Mouse (Mus musculus): Measurements from ENCODE around the gene Senp3. TPM values are rescaled to one million over a fixed set of nuclear protein-coding genes. Genes with fewer than 3 reads are reported as not detected.

Senp3 gene
- total and polyA plus RNA-seq, 3 experiments: 111 to 125 (median 111) TPM

- peaks cover 71% of the 10 kb centered on the region for H3K27me3 ChIP-seq (ENCODE audit: insufficient read depth, low read length)
- no peaks in the 10 kb centered on the region for H3K36me3 ChIP-seq (replicated peaks)
- peaks cover 6% of the 10 kb centered on the region for H3K4me1 ChIP-seq (ENCODE audit: insufficient read depth, low read depth, low read length)
- no peak for DNase-seq (ENCODE audit: low spot score)
- no peak for TF ChIP-seq TAL1 (conservative IDR thresholded peaks at IDR 0.05; ENCODE audit: low read depth, low read length)
- no peak overlapping the region for H3K4me3 ChIP-seq (ENCODE audit: low read depth, low read length)
- H3K9me3 ChIP-seq (replicated peaks): no peaks in the 10 kb centered on the region
- no peak for ATAC-seq (ENCODE audit: extremely low read depth, insufficient number of reproducible peaks, low FRiP score, poor library complexity, severe bottlenecking)
Observed at GRCm38 (mm10) chr11:69692196-69692811, 10.4 kb upstream of the Senp3 start.

DNA sequence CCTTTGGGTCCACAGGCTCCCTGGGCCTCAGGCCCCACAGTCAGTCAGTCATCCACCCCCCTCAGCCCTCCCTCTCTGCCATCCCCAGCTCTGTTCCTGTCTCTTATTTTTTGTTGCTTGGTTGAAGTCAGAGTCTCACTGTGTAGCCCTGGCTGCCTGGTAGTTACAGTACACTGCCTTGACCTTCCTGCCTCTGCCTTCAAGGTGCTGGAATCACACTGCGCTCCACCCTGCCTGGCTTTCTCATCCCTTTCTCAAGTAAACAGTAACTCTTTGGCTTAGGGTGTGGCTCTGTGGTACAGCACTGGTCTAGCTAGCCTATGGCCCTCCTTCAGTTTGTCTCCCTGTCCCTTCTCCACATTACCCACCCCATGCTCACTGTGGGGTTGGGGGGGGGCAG, 8.0 kb upstream of the Senp3 start:
- peaks cover 81% of the 10 kb centered on the region for H3K27me3 ChIP-seq (ENCODE audit: insufficient read depth, low read length)
- no peak overlapping the region for H3K4me3 ChIP-seq (ENCODE audit: low read depth, low read length)
- ATAC-seq (ENCODE audit: extremely low read depth, insufficient number of reproducible peaks, low FRiP score, poor library complexity, severe bottlenecking): no peak
- no peaks in the 10 kb centered on the region for H3K9me3 ChIP-seq (replicated peaks)
- DNase-seq (ENCODE audit: low spot score): no peak
- no peak for TF ChIP-seq POLR2AphosphoS5 (IDR thresholded peaks at IDR 0.05; ENCODE audit: insufficient replicate concordance, low read depth, low read length)
- no peaks in the 10 kb centered on the region for H3K36me3 ChIP-seq (replicated peaks)
- peaks cover 15% of the 10 kb centered on the region for H3K4me1 ChIP-seq (ENCODE audit: insufficient read depth, low read depth, low read length)

DNA sequence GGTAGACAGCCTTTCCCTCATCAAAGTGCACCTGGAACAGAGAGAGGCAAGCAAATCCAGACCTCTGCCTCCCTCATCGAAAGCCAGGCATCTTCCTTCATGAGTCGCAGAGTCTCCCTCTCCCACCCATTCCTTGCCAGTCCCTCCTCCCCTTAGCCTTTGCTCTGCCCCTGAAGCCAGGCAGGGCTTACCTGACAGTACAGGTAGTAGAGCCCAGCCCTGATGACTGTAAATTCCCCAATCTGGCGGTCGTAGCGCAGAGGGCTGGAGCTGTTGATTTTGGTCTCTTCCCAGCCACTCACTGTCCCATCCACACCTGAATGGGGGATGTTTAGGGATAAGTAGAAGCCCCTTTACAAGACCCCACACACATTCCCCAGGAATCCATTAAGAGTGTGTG, 5.2 kb upstream of the Senp3 start:
- H3K4me1 ChIP-seq (ENCODE audit: insufficient read depth, low read depth, low read length): peaks cover 32% of the 10 kb centered on the region
- H3K4me3 ChIP-seq (ENCODE audit: low read depth, low read length): no peak overlapping the region
- TF ChIP-seq GATA2 (IDR thresholded peaks at IDR 0.05; ENCODE audit: borderline replicate concordance, low read depth, low read length) (no peak), POLR2AphosphoS5 (IDR thresholded peaks at IDR 0.05; ENCODE audit: insufficient replicate concordance, low read depth, low read length) (no peak), CTCF (IDR thresholded peaks at IDR 0.05; ENCODE audit: low read depth, low read length) (no peak), TAL1 (conservative IDR thresholded peaks at IDR 0.05; ENCODE audit: low read depth, low read length) (no peak), GATA1 (IDR thresholded peaks at IDR 0.05; ENCODE audit: borderline replicate concordance, low read length) (no peak)
- no peaks in the 10 kb centered on the region for H3K9me3 ChIP-seq (replicated peaks)
- no peaks in the 10 kb centered on the region for H3K36me3 ChIP-seq (replicated peaks)
- DNase-seq (ENCODE audit: low spot score) (no peak), ATAC-seq (ENCODE audit: extremely low read depth, insufficient number of reproducible peaks, low FRiP score, poor library complexity, severe bottlenecking) (no peak)
- peaks cover 71% of the 10 kb centered on the region for H3K27me3 ChIP-seq (ENCODE audit: insufficient read depth, low read length)

DNA sequence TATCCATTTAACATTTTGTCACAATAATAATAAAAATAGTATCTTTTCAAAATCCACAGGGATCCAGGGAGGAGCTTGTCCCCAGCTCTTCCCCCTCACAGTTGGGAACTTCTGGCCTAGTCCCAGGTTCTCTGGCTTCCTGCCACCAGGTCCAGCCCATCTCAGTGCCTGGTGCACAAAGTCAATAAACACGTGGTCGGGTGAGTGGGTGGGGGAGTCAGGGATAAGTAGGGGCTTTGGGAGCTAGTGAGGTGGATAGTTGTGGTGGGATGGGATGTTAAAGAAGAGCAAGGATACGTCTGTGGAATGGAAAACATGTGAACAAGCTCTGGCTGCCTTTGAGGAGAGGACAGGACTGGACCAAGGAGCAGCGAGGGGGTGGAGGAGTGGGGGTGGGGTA, 4.5 kb upstream of the Senp3 start:
- DNase-seq (ENCODE audit: low spot score): no peak
- Histone ChIP-seq H3K36me3 (replicated peaks) (no peaks in the 10 kb centered on the region), H3K27me3 (ENCODE audit: insufficient read depth, low read length) (peaks cover 65% of the 10 kb centered on the region), H3K9me3 (replicated peaks) (no peaks in the 10 kb centered on the region), H3K4me3 (ENCODE audit: low read depth, low read length) (no peak overlapping the region), H3K4me1 (ENCODE audit: insufficient read depth, low read depth, low read length) (peaks cover 34% of the 10 kb centered on the region)
- TF ChIP-seq CTCF (IDR thresholded peaks at IDR 0.05; ENCODE audit: low read depth, low read length) (no peak), POLR2AphosphoS5 (IDR thresholded peaks at IDR 0.05; ENCODE audit: insufficient replicate concordance, low read depth, low read length) (no peak), TAL1 (conservative IDR thresholded peaks at IDR 0.05; ENCODE audit: low read depth, low read length) (no peak), GATA1 (IDR thresholded peaks at IDR 0.05; ENCODE audit: borderline replicate concordance, low read length) (no peak), GATA2 (IDR thresholded peaks at IDR 0.05; ENCODE audit: borderline replicate concordance, low read depth, low read length) (no peak)
- ATAC-seq (ENCODE audit: extremely low read depth, insufficient number of reproducible peaks, low FRiP score, poor library complexity, severe bottlenecking): no peak

DNA sequence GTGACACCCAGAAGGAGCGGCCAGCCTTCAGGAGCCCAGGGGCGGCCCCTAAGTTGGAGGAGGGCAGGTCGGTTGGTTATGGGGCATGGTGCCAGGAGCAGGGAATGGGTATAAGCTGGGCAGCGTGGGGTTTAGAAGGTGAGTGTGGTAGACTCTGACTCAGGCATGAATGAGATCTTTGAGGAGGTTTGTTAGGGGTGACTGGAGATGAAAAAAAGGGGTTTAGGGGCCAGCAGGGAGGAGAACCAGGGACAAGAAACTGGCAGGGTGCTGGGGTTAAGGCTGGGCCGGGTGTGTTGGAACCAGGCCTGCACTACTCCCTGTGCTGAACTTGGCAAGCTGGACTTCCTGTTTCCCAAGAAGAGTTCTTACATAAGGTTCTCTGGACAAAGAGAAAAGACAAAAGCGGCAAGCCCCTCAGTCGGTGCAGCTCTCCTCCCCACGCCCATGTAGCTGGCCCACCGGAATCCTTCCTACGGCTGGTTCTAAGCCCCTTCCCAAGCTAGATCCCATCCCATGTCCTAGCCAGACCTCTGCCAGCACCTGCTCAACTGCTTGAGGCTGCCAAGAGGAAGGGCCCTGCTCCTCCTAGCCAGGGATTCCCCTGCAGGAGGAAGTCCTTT, 3.8 kb upstream of the Senp3 start, which contains the start of gene Tnfsf13:
Gene Tnfsf13, minus strand, starts transcription at position 259 of the 623 bp plus-strand sequence.
- Histone ChIP-seq H3K27me3 (ENCODE audit: insufficient read depth, low read length) (peaks cover 58% of the 10 kb centered on the region), H3K4me1 (ENCODE audit: insufficient read depth, low read depth, low read length) (peaks cover 40% of the 10 kb centered on the region), H3K9me3 (replicated peaks) (no peaks in the 10 kb centered on the region), H3K36me3 (replicated peaks) (no peaks in the 10 kb centered on the region), H3K4me3 (ENCODE audit: low read depth, low read length) (no peak within 1 kb of the TSS)
- DNase-seq (ENCODE audit: low spot score): no peak
- no peak for TF ChIP-seq POLR2AphosphoS5 (IDR thresholded peaks at IDR 0.05; ENCODE audit: insufficient replicate concordance, low read depth, low read length)
- no peak for TF ChIP-seq GATA2 (IDR thresholded peaks at IDR 0.05; ENCODE audit: borderline replicate concordance, low read depth, low read length)
- no peak for TF ChIP-seq GATA1 (IDR thresholded peaks at IDR 0.05; ENCODE audit: borderline replicate concordance, low read length)
- TF ChIP-seq CTCF (IDR thresholded peaks at IDR 0.05; ENCODE audit: low read depth, low read length): no peak
- TF ChIP-seq TAL1 (conservative IDR thresholded peaks at IDR 0.05; ENCODE audit: low read depth, low read length): no peak
- no peak for ATAC-seq (ENCODE audit: extremely low read depth, insufficient number of reproducible peaks, low FRiP score, poor library complexity, severe bottlenecking)

DNA sequence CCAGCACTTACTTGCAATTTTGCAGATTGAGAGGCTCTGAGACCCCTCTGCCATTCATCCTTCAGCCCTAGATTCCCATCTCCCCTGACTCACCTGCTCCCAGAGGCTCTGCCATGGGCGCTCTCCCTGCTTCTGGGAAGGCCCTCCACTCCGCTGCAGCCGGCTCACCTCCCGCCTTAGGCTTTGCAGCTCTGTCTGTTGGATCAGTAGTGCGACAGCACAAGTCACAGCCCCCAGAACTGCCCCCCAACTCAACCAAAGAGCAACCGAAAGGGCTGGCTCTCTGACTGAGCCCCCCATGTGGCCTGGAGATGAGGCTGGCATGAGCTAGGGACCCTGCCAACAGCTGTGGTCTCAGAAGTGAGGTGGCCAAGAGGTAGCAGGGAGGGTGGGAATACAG, 3.1 kb upstream of the Senp3 start:
- TF ChIP-seq GATA2 (IDR thresholded peaks at IDR 0.05; ENCODE audit: borderline replicate concordance, low read depth, low read length) (no peak), CTCF (IDR thresholded peaks at IDR 0.05; ENCODE audit: low read depth, low read length) (no peak), TAL1 (conservative IDR thresholded peaks at IDR 0.05; ENCODE audit: low read depth, low read length) (no peak), POLR2AphosphoS5 (IDR thresholded peaks at IDR 0.05; ENCODE audit: insufficient replicate concordance, low read depth, low read length) (no peak), GATA1 (IDR thresholded peaks at IDR 0.05; ENCODE audit: borderline replicate concordance, low read length) (no peak)
- peaks cover 45% of the 10 kb centered on the region for H3K4me1 ChIP-seq (ENCODE audit: insufficient read depth, low read depth, low read length)
- H3K4me3 ChIP-seq (ENCODE audit: low read depth, low read length): no peak overlapping the region
- ATAC-seq (ENCODE audit: extremely low read depth, insufficient number of reproducible peaks, low FRiP score, poor library complexity, severe bottlenecking): no peak
- peaks cover 7% of the 10 kb centered on the region for H3K36me3 ChIP-seq (replicated peaks)
- no peak for DNase-seq (ENCODE audit: low spot score)
- no peaks in the 10 kb centered on the region for H3K9me3 ChIP-seq (replicated peaks)
- peaks cover 51% of the 10 kb centered on the region for H3K27me3 ChIP-seq (ENCODE audit: insufficient read depth, low read length)

Measured in G1E (cell line).